Mouse (Mus musculus) right cerebral cortex, adult 18-20 months (tissue): Measurements from ENCODE around the gene Enc1.
"Not testable (repeated sequence)": the region's sequence is repeated elsewhere in the genome, so short reads cannot be mapped to it uniquely, and the experiment has no call there.

ENCODE experiments used
- DNase-seq: peaks from one replicate; pipeline ENCODE4 v3.0.0; 2022; ENCODE audit warnings: mixed read lengths

Enc1 gene

GRCm38 (mm10) chr13:97253418-97253981 is 12.6 kb downstream of the Enc1 start:
- DNase-seq: no peak

GRCm38 (mm10) chr13:97253994-97254393 is 13.1 kb downstream of the Enc1 start:
- DNase-seq: no peak

DNA sequence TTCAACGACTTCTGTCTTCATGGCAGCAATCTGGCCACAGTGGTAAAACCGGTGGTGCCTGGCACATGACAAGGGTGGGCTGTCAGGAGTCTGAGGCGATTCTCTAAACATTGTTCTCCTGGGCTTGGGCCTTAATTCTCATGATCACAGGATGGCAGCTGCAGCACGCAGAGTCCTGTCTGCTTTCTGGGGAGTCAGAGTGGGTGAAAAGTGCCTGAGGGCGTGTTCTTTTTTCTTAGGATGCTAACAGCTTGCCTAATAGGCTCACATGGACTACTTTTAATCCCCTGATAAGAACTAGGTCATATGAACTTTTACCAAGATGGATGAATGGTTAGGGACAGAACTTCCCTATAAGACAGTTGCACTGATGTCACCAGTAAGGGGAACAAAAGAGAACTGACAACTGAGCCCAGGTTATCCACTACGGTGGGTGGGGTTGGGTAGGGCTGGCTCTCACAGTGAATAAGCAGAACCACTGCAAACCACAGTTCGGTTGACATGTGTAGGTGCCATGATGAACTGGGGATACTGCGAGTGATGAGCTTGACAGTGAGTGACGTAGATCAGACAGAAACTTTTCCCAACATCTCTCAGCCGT is 13.8 kb downstream of the Enc1 start:
- DNase-seq: no peak

DNA sequence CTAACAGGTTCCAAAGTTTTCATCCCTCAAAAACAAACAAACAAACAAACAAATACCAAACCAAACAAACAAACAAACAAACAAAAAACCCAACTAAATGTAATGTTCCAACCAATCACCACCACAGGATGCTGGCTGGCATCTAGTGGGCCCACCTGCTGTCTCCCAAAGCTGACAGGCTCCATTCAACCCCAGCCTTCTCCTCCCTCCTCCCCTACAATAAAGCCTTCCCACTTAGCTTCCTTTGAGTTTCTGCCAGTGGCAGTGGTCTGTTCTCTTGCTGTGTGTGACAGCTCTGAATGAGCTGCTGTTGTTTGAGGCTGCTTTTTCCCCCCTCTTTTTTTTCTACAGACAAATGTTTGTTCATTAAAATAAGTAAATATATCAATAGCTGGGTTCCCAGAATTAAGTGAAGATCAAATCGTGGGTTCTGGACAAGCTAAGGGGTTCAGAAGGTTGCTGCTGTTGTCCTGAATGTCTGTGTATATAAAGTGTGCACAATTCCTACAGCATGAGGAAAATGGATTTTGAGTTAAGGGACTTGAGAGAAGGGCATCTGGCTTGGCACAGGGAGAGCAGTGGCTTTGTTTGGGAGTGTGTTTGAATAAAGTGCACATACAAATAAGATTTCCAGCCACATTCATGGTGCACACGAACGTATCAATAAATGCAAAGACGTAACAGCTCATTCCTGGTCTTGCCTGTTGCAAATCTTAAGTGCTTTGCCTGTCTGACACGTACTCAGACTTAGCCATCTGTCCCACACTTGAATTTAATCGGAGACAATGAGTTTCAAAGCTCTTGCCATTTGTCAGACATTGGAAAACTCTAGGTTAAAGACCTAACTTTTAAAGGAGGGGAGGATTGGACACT is 15.3 kb downstream of the Enc1 start:
- DNase-seq: no peak

GRCm38 (mm10) chr13:97256849-97257379 is 16.0 kb downstream of the Enc1 start:
- no peak for DNase-seq

- DNase-seq: no peak
Measured at GRCm38 (mm10) chr13:97259271-97259670, 18.4 kb downstream of the Enc1 start.

- DNase-seq: no peak
Measured at GRCm38 (mm10) chr13:97260456-97261180, 19.7 kb downstream of the Enc1 start.

DNA sequence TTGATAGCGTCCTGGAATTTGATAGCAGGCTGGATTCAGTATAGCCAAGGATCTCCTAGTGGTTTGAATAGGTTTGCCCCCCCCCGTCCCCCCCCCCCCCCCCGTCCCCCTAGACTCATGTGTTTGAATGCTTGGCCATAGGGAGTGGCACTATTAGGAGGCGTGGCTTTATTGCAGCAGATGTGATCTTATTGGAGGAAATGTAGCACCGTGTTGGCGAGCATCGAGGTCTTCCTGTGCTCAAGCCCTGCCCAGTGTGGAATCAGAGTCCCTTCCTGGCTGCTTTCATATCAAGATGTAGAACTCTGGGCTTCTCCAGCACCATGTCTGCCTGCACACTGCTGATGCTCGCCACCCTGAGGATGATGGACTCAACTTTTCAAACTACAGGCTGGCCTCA is 20.6 kb downstream of the Enc1 start:
- no peak for DNase-seq

- no peak for DNase-seq
Measured at GRCm38 (mm10) chr13:97262676-97263075, 21.8 kb downstream of the Enc1 start.

DNA sequence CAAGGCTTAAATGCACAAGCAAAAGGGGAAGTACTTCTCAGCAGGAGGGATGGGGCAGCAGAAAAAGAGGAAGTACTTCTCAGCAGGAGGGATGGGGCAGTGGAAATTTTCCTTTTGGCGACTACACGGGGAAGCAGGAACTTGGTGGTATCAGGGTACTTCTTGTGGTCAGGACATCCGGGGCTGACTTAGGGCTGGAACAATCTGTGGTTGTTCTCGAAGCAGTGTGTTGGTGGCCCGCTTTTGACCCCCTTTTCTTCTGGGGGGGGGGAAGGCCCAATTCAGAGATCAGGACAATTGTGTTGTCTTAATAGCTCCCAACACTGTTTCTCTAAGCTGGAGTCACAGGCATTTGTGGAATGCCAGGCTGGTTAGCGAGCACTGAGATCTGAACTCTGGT is 24.6 kb downstream of the Enc1 start:
- DNase-seq: not testable (repeated sequence)

- DNase-seq: no peak
Measured at GRCm38 (mm10) chr13:97270723-97271122, 29.8 kb downstream of the Enc1 start.

DNA sequence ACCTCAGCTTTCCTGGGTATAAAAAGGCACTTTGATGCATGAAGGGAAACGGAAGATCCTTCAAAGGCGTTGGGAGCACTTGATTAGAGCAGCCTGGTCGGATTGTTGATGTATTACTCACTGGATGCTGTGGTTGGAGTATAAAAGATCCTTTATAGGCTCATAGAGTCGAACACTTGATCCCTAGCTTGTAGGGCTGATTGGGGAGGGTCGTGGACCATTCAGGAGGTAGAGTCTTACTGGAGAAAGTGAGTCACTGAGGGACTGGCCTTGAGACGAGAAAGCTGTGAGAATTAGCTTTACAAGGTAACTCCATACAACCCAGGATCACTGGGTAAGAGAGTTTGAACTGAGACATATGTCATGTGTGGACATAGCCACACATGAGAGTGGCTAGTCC is 30.7 kb downstream of the Enc1 start:
- DNase-seq: no peak

- DNase-seq: no peak
Measured at GRCm38 (mm10) chr13:97274757-97275156, 33.9 kb downstream of the Enc1 start.

DNA sequence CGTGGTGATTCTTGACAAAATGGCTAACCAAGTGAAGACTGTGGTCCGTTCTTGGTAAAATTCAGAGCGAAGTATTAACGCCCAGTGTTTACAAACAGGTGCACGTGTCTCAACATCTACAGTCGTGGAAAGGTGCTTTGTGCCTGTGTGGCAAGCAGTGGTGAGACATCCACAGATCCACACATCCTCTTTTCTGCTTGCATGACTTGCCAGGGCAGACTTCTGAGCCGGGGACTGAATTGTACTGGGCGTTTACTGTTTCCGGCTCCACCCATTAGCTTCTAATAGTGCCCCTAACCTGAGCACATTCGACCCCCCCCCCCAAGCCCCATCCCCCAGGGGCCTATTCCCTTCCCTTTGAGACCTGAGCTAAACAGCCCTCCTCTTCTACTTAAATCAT is 34.6 kb downstream of the Enc1 start:
- DNase-seq: no peak

- no peak for DNase-seq
Measured at GRCm38 (mm10) chr13:97282051-97282910, 41.4 kb downstream of the Enc1 start.

DNA sequence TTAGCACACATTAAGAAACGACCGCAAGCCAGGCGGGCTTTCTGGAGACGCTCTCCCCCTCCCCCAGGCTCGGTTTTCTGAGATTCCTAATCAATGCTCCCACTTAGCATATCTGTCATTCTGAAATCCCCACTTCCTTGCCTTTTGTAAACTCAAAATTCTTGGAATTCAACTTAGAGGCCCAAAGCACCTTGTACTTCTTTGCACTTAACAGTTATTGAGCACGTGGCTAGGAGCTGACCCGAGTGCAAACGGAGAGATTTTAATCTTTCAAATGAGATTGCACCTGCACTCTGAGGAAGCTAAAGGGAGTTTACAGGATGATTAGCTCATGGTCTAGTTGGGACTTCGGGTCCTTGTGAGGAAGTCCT is 42.0 kb downstream of the Enc1 start:
- DNase-seq: no peak

GRCm38 (mm10) chr13:97287046-97287445 is 46.1 kb downstream of the Enc1 start:
- no peak for DNase-seq

DNA sequence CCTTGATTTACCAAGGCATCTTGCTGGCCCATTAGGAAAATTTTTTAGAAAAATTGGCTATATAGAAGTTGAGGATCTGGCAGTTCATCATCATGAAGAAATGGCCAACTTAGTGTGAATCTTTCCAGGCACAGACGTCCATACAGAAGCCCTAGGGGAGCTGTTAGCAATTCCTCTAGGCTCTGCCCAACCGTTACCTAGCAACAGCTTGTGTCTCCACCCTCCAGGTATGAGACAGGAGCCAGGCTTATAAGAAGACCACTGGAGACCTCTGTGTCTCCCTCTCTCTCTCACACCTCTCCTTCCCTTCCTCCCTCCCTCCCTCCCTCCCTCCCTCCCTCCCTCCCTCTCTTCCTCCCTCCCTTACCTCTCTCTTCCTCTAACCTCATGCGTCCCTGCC is 49.8 kb downstream of the Enc1 start:
- no peak for DNase-seq

DNA sequence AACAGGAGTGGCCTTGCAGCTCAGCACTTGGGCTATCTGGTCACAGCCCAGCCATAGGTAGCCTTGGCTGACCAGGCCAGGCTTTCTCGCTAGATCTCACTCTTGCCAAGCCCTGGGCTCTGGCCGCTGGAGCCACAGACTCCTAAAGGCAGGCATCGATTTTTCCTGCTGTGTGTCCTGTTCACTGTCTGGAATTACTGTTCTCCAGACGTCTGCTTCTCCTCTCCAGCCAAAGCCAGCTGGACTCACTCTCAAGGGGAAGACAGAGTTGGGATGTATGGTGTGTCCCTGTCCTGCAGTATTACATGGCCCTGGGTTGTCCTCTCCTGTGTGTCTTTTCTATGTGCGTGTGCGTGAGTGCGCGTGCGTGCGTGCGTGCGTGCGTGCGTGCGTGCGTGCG is 50.4 kb downstream of the Enc1 start:
- no peak for DNase-seq

DNA sequence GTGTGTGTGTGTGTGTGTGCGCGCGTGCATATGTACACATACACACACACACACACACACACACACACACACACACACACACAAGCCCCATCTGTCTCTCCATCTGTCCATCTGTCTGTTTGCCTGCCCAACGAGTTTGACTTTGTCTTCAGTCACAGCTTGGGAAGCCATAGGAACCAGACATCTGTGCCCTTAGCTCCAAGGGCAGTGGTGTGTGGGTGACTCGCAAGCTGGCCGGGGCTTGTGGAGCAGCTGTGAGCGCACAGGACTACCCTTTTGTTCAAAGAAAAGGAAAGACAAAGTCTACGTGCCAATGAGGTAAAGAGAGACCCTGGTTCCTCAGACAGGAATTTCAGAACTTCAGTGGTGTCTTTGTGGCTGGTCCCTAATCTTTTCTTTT is 51.1 kb downstream of the Enc1 start:
- DNase-seq: no peak

- no peak for DNase-seq
Measured at GRCm38 (mm10) chr13:97292451-97293245, 51.7 kb downstream of the Enc1 start.
